Mouse (Mus musculus): ENCODE measurements around the gene Gm17409. TPM values are rescaled to one million over a fixed set of nuclear protein-coding genes. Genes with fewer than 3 reads are reported as not detected.

The Gm17409 gene
- polyA plus RNA-seq, 1 experiment from 2014 or later = not detected

- Histone ChIP-seq H3K36me3 (peaks cover 75% of the 10 kb centered on the region), H3K27me3 (ENCODE audit: low read depth, poor library complexity, severe bottlenecking) (no peaks in the 10 kb centered on the region), H3K27ac (no peak overlapping the region), H3K9me3 (replicated peaks) (no peaks in the 10 kb centered on the region), H3K4me3 (no peak overlapping the region), H3K4me1 (no peaks in the 10 kb centered on the region)
- peak; percentile 37 for DNase-seq (ENCODE audit: low spot score)
- WGBS = 87% methylated on average over 14 of the region's 14 CpGs
Measured at GRCm38 (mm10) chr2:58458820-58459371, 11.0 kb upstream of the Gm17409 start.

- no peaks in the 10 kb centered on the region for H3K9me3 ChIP-seq (replicated peaks)
- WGBS = 91% methylated on average over 7 of the region's 7 CpGs
- H3K4me1 ChIP-seq = no peaks in the 10 kb centered on the region
- H3K36me3 ChIP-seq = peaks cover 66% of the 10 kb centered on the region
- peak; percentile 25 for DNase-seq (ENCODE audit: low spot score)
- H3K27me3 ChIP-seq (ENCODE audit: low read depth, poor library complexity, severe bottlenecking) = no peaks in the 10 kb centered on the region
- H3K4me3 ChIP-seq = no peak overlapping the region
- no peak overlapping the region for H3K27ac ChIP-seq
Measured at GRCm38 (mm10) chr2:58470290-58470689, 374 bp downstream of the Gm17409 start.

GRCm38 (mm10) chr2:58475578-58475977 is 5.7 kb downstream of the Gm17409 start:
- H3K27me3 ChIP-seq (ENCODE audit: low read depth, poor library complexity, severe bottlenecking) = no peaks in the 10 kb centered on the region
- no peak overlapping the region for H3K27ac ChIP-seq
- no peak for DNase-seq (ENCODE audit: low spot score)
- WGBS = 84% methylated on average over 8 of the region's 8 CpGs
- H3K4me1 ChIP-seq = no peaks in the 10 kb centered on the region
- H3K36me3 ChIP-seq = peaks cover 33% of the 10 kb centered on the region
- H3K4me3 ChIP-seq = no peak overlapping the region
- H3K9me3 ChIP-seq (replicated peaks) = no peaks in the 10 kb centered on the region

GRCm38 (mm10) chr2:58476956-58477715 is 7.2 kb downstream of the Gm17409 start:
- WGBS = 67% methylated on average over 12 of the region's 12 CpGs
- H3K27ac ChIP-seq = no peak overlapping the region
- H3K9me3 ChIP-seq (replicated peaks) = no peaks in the 10 kb centered on the region
- DNase-seq (ENCODE audit: low spot score) = peak; percentile 86
- no peak overlapping the region for H3K4me3 ChIP-seq
- no peaks in the 10 kb centered on the region for H3K4me1 ChIP-seq
- no peaks in the 10 kb centered on the region for H3K27me3 ChIP-seq (ENCODE audit: low read depth, poor library complexity, severe bottlenecking)
- H3K36me3 ChIP-seq = peaks cover 27% of the 10 kb centered on the region

GRCm38 (mm10) chr2:58478144-58478543 is 8.2 kb downstream of the Gm17409 start:
- H3K4me3 ChIP-seq = no peak overlapping the region
- peaks cover 23% of the 10 kb centered on the region for H3K36me3 ChIP-seq
- no peaks in the 10 kb centered on the region for H3K4me1 ChIP-seq
- no peak for DNase-seq (ENCODE audit: low spot score)
- no peaks in the 10 kb centered on the region for H3K9me3 ChIP-seq (replicated peaks)
- no peaks in the 10 kb centered on the region for H3K27me3 ChIP-seq (ENCODE audit: low read depth, poor library complexity, severe bottlenecking)
- H3K27ac ChIP-seq = no peak overlapping the region
- WGBS = 94% methylated on average over 4 of the region's 4 CpGs

GRCm38 (mm10) chr2:58479536-58479935 is 9.6 kb downstream of the Gm17409 start:
- no peak for DNase-seq (ENCODE audit: low spot score)
- no peaks in the 10 kb centered on the region for H3K27me3 ChIP-seq (ENCODE audit: low read depth, poor library complexity, severe bottlenecking)
- no peaks in the 10 kb centered on the region for H3K9me3 ChIP-seq (replicated peaks)
- WGBS = 94% methylated on average over 10 of the region's 10 CpGs
- no peak overlapping the region for H3K4me3 ChIP-seq
- peaks cover 3% of the 10 kb centered on the region; the same call in 1 of the 2 replicates for H3K4me1 ChIP-seq
- H3K27ac ChIP-seq = no peak overlapping the region
- peaks cover 12% of the 10 kb centered on the region for H3K36me3 ChIP-seq

- peaks cover 12% of the 10 kb centered on the region for H3K36me3 ChIP-seq
- DNase-seq (ENCODE audit: low spot score) = no peak
- H3K27me3 ChIP-seq (ENCODE audit: low read depth, poor library complexity, severe bottlenecking) = no peaks in the 10 kb centered on the region
- no peak overlapping the region for H3K27ac ChIP-seq
- WGBS = 71% methylated on average over 6 of the region's 6 CpGs
- no peaks in the 10 kb centered on the region for H3K9me3 ChIP-seq (replicated peaks)
- no peak overlapping the region for H3K4me3 ChIP-seq
- H3K4me1 ChIP-seq = peaks cover 9% of the 10 kb centered on the region
Measured at GRCm38 (mm10) chr2:58480764-58481163, 10.8 kb downstream of the Gm17409 start.

- no peaks in the 10 kb centered on the region for H3K9me3 ChIP-seq (replicated peaks)
- peaks cover 16% of the 10 kb centered on the region for H3K4me1 ChIP-seq
- peaks cover 7% of the 10 kb centered on the region for H3K36me3 ChIP-seq
- H3K4me3 ChIP-seq = no peak overlapping the region
- no peaks in the 10 kb centered on the region for H3K27me3 ChIP-seq (ENCODE audit: low read depth, poor library complexity, severe bottlenecking)
- DNase-seq (ENCODE audit: low spot score) = no peak
- 89% methylated on average over 9 of the region's 9 CpGs for WGBS
- no peak overlapping the region for H3K27ac ChIP-seq
Measured at GRCm38 (mm10) chr2:58481450-58482100, 11.7 kb downstream of the Gm17409 start.

- 69% methylated on average over 7 of the region's 7 CpGs for WGBS
- no peaks in the 10 kb centered on the region for H3K9me3 ChIP-seq (replicated peaks)
- DNase-seq (ENCODE audit: low spot score) = no peak
- no peaks in the 10 kb centered on the region for H3K27me3 ChIP-seq (ENCODE audit: low read depth, poor library complexity, severe bottlenecking)
- no peak overlapping the region for H3K27ac ChIP-seq
- 0 out of 2 replicates have a peak, but pooled peaks cover 2% of the 10 kb centered on the region for H3K36me3 ChIP-seq
- no peak overlapping the region for H3K4me3 ChIP-seq
- H3K4me1 ChIP-seq = peaks cover 28% of the 10 kb centered on the region
Measured at GRCm38 (mm10) chr2:58484284-58484965, 14.5 kb downstream of the Gm17409 start.

GRCm38 (mm10) chr2:58485152-58485551 is 15.2 kb downstream of the Gm17409 start:
- Histone ChIP-seq H3K9me3 (replicated peaks) (no peaks in the 10 kb centered on the region), H3K4me1 (peaks cover 28% of the 10 kb centered on the region), H3K4me3 (no peak overlapping the region), H3K27ac (no peak overlapping the region), H3K27me3 (ENCODE audit: low read depth, poor library complexity, severe bottlenecking) (no peaks in the 10 kb centered on the region), H3K36me3 (no peaks in the 10 kb centered on the region)
- no peak for DNase-seq (ENCODE audit: low spot score)
- WGBS = 63% methylated on average over 4 of the region's 4 CpGs

GRCm38 (mm10) chr2:58485683-58486082 is 15.8 kb downstream of the Gm17409 start:
- Histone ChIP-seq H3K36me3 (no peaks in the 10 kb centered on the region), H3K4me3 (no peak overlapping the region), H3K27ac (peak overlapping the region; percentile 59; the same call in 1 of the 2 replicates), H3K4me1 (peaks cover 28% of the 10 kb centered on the region), H3K9me3 (replicated peaks) (no peaks in the 10 kb centered on the region), H3K27me3 (ENCODE audit: low read depth, poor library complexity, severe bottlenecking) (no peaks in the 10 kb centered on the region)
- no peak for DNase-seq (ENCODE audit: low spot score)
- WGBS = 81% methylated on average over 3 of the region's 3 CpGs

GRCm38 (mm10) chr2:58486441-58487278 is 16.7 kb downstream of the Gm17409 start:
- Histone ChIP-seq H3K9me3 (replicated peaks) (no peaks in the 10 kb centered on the region), H3K4me3 (no peak overlapping the region), H3K27ac (peak overlapping the region; percentile 59), H3K4me1 (peaks cover 28% of the 10 kb centered on the region), H3K36me3 (no peaks in the 10 kb centered on the region), H3K27me3 (ENCODE audit: low read depth, poor library complexity, severe bottlenecking) (no peaks in the 10 kb centered on the region)
- DNase-seq (ENCODE audit: low spot score) = peak; percentile 54
- 60% methylated on average over 11 of the region's 14 CpGs for WGBS

All from limb, embryonic 10.5 days (tissue).